Mouse (Mus musculus) left cerebral cortex, adult 9 months (tissue): Measurements from ENCODE around the gene Muc13.

Source experiments
- DNase-seq, 2 experiments: peaks; one replicate each; pipeline ENCODE4 v3.0.0; 2022; ENCODE audit warnings: low spot score in 2 of 2

Muc13 gene

GRCm38 (mm10) chr16:33824603-33825002, 30.8 kb downstream of the Muc13 start:
- no peak for DNase-seq

GRCm38 (mm10) chr16:33828496-33828895, 34.7 kb downstream of the Muc13 start:
- DNase-seq = no peak

GRCm38 (mm10) chr16:33829301-33829831, 35.5 kb downstream of the Muc13 start, which contains the start of gene Itgb5:
Itgb5 (plus strand) TSS chr16:33829665.
- peak; percentile 16 to 19 for DNase-seq

- peak in 1 of 2 experiments; percentile 19 for DNase-seq
These were observed 36.1 kb downstream of the Muc13 start for GRCm38 (mm10) chr16:33829842-33830511.

GRCm38 (mm10) chr16:33830512-33831105, 36.8 kb downstream of the Muc13 start:
- DNase-seq = no peak

GRCm38 (mm10) chr16:33832057-33832456, 38.2 kb downstream of the Muc13 start:
- no peak for DNase-seq

GRCm38 (mm10) chr16:33832728-33833428, 39.0 kb downstream of the Muc13 start:
- peak in 1 of 2 experiments; percentile 18 for DNase-seq

GRCm38 (mm10) chr16:33833429-33833753, 39.6 kb downstream of the Muc13 start:
- DNase-seq = no peak

- DNase-seq = peak in 1 of 2 experiments; percentile 26
These were observed 40.1 kb downstream of the Muc13 start for GRCm38 (mm10) chr16:33833781-33834482.

- DNase-seq = no peak
These were observed 42.8 kb downstream of the Muc13 start for GRCm38 (mm10) chr16:33836676-33837075.

- DNase-seq = no peak
These were observed 43.4 kb downstream of the Muc13 start for GRCm38 (mm10) chr16:33837191-33837590.

GRCm38 (mm10) chr16:33840616-33841015, 46.8 kb downstream of the Muc13 start:
- no peak for DNase-seq

- DNase-seq = no peak
These were observed 48.4 kb downstream of the Muc13 start for GRCm38 (mm10) chr16:33842081-33842880.

GRCm38 (mm10) chr16:33844150-33844611, 50.3 kb downstream of the Muc13 start:
- DNase-seq = no peak

- no peak for DNase-seq
These were observed 51.0 kb downstream of the Muc13 start for GRCm38 (mm10) chr16:33844866-33845265.

GRCm38 (mm10) chr16:33853271-33853670, 59.4 kb downstream of the Muc13 start:
- DNase-seq = no peak

- DNase-seq = no peak
These were observed 64.9 kb downstream of the Muc13 start for GRCm38 (mm10) chr16:33858766-33859165.

- no peak for DNase-seq
These were observed 65.5 kb downstream of the Muc13 start for GRCm38 (mm10) chr16:33859380-33859779.

GRCm38 (mm10) chr16:33859988-33860700, 66.3 kb downstream of the Muc13 start:
- DNase-seq = peak; percentile 78 to 85

- no peak for DNase-seq
These were observed 68.6 kb downstream of the Muc13 start for GRCm38 (mm10) chr16:33862406-33862805.
